Mouse (Mus musculus) thymus, adult 2 months (tissue): ENCODE measurements around the gene Spock1.

Experiments
- CTCF ChIP-seq: fragments of 200-500 bp; IDR thresholded peaks from 2 replicates; pipeline ENCODE4 v1.5.1; 2012; ENCODE audit warnings: mild to moderate bottlenecking, control low read depth, low read length, moderate library complexity, borderline replicate concordance; ENCODE audit not compliant: control insufficient read depth, poor library complexity, insufficient read depth; ENCODE audit errors: extremely low read depth
- POLR2A ChIP-seq: fragments of 200-500 bp; IDR thresholded peaks from 2 replicates; pipeline ENCODE4 v1.6.1; 2012; ENCODE audit warnings: mild to moderate bottlenecking, low read length, control low read depth, moderate library complexity; ENCODE audit not compliant: control insufficient read depth, poor library complexity, insufficient read depth; ENCODE audit errors: extremely low read depth

GRCm38 (mm10) chr13:57671919-57672318 is 236.2 kb downstream of the Spock1 start:
- TF ChIP-seq POLR2A (no peak), CTCF (no peak)
